Mouse (Mus musculus): ENCODE results near the gene Slc7a4. TPM values are rescaled to one million over a fixed set of nuclear protein-coding genes. Genes with fewer than 3 reads are reported as not detected.
"Not testable (repeated sequence)": the region's sequence is repeated elsewhere in the genome, so short reads cannot be mapped to it uniquely, and the experiment has no call there.

Gene Slc7a4
- under 1 TPM; 0.42 to 0.69 TPM for polyA plus RNA-seq (2017; shearing (Covaris generic))

DNA sequence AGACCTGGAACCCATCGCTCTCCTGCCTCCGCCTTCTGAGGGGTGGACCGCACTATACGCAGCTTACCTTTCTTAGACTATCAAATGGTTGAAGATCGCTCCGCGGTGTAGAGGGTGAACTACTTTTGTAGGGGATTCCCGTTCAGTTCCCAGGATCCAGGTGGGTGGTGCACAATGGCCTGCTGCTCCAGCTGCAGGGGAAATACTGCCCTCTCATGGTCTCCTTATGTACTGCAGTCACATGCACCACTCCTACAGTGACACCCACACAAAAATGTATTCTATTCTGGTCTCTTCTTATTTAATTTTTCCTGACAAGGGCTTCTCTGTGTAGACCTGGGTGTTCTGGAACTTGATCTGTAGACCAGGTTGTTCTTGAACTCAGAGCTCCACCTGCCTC lies at the start of gene Slc7a4:
Gene Slc7a4 (minus strand): TSS at position 151 of the 400 bp plus-strand sequence.
- ATAC-seq = no peak

DNA sequence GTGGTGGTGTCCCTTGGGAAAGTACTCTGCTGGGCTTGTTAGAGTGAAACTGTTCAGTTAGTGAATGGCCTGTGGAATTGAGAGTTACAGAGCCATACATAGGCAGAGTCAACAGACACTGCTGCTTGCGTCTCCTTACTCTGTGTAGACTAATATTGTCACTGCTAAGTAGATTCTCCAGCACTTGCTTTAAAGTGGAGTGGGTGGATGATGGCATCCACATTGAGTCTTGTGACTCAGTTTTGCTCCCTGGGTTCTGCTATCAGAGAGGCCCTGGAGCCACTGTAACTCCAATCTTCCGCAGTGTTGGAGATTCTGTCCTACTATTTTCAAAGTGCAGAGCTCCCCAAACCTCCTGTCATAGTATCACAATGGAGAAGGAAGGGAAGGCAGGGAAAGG lies 49.6 kb upstream of the Slc7a4 start:
- ATAC-seq = no peak

DNA sequence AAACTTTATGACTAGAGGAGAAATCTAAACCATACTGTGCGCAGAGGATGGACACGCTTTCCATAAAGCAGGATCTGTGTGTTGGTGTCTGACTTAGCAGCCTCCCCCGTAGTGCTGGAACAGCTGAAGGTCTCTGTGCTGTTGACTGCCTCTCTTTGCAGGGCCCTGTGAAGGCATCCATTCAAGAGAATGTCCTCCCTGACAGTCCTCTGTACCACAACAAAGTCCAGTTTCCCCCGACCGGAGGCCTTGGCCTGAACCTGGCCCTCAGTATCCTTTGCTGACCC lies 43.2 kb upstream of the Slc7a4 start:
- no peak for ATAC-seq

DNA sequence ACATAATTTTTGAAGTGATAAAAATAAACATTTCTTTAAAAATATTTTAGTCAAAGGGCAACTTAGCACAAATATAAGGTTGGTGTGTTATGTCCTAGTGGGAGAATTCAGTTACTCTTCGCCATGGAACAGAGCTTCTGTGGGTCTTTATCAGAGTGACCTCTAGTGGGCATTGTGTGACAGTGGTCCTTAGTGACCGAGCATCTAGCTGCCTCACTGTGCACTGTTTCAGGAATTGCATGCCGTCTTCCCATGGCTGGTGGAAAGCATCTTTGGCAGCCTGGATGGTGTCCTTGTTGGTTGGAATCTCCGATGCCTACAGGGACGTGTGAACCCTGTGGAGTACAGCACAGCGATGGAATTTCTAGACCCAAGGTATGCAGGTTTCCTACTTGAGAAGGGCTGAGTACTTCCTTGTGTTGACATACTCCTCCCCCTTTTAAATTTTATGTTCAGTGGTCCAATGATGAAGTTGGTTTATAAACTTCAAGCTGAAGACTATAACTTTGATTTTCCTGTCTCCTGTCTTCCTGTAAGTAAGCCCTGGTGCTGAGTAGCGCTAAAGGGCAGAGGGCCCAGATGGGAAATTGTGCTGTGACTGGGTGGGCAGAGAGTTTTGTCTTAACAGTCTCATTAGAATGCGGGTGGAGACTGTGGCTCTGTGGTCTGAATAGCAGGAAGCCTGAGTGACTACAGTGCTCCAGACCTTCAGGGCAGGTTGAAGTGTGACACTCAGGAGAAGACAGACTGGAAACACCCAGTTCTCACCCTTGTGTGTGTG lies 42.7 kb upstream of the Slc7a4 start:
- ATAC-seq = no peak

- no peak for ATAC-seq
These were observed 38.9 kb upstream of the Slc7a4 start for GRCm38 (mm10) chr16:17621936-17622335.

DNA sequence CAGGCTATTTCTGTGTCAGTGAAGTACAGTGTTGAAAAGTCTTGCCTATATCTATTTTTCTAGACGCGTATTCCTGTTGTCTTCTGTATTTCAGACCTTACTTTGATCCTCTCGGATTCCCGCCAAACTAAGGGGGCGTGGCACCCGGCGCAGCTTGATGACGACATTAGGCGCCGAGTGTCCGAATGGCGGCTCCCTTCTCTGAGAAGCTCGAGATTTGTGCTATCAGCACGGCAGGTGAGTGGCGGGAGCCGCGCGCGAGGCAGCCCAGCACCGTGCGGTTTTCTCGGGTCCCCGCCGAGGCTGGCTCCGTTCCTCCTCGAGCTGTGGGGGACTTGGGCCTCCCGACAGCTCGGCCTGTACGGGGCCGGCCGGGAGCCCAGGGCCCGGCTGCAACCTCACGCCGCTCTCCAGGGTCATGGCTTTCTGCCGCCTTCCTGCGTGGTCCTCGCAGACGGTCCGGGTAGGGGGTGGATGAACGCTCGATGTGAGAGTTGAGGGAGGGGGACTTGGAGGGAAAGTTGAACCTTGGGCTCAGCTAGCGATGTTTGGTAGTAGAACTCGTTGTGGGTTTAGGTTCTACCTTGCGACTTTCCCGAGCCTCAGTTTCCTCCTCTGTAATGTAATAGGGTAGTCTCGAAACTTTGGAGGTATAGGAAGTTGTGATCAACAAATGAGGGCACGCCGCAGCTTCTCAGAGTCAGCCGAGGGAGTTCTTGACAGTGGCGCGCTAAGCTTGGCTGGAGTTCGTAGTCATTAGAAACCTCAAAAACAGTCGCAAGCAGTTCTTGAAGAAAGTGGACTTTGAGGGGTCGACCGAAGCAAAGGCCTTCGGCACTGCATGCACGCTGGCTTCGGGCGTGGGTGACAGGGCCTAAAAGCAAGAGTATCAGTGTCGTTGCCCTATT lies 36.4 kb upstream of the Slc7a4 start, which contains the start of gene Smpd4:
Gene Smpd4 (plus strand): TSS at position 157 of the 908 bp plus-strand sequence.
- ATAC-seq = peak; percentile 77

GRCm38 (mm10) chr16:17617922-17618565 lies 35.0 kb upstream of the Slc7a4 start:
- peak; percentile 40 for ATAC-seq

- no peak for ATAC-seq
These were observed 33.2 kb upstream of the Slc7a4 start for GRCm38 (mm10) chr16:17616212-17616611.

DNA sequence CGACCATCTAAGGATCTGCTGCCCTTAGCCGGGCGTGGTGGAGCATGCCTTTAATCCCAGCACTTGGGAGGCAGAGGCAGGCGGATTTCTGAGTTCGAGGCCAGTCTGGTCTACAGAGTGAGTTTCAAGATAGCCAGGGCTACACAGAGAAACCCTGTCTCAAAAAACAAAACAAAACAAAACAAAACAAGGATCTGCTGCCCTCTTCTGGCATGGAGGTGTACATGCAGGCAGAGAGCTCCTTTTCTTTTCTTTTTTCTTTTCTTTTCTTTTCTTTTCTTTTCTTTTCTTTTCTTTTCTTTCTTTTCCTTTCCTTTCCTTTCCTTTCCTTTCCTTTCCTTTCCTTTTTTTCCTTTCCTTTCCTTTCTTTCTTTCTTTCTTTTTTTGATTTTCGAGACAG lies 31.7 kb upstream of the Slc7a4 start:
- not testable (repeated sequence) for ATAC-seq

DNA sequence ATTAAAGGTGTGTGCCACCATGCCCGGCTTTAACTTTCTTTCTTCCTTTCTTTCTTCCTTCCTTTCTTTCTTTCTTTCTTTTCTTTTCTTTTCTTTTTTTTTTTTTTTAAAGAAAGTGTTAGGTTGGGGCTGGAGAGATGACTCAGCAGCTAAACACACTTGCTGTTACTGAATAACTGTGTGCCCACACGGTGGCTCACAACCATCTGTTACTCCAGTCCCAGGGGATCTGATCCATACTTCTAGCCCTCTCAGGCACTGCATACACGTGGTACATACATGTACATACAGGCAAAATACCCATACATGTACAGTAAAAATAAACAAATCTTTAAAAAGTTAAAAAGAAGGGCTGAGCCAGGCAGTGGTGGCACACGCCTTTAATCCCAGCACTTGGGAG lies 28.4 kb upstream of the Slc7a4 start:
- no peak for ATAC-seq

DNA sequence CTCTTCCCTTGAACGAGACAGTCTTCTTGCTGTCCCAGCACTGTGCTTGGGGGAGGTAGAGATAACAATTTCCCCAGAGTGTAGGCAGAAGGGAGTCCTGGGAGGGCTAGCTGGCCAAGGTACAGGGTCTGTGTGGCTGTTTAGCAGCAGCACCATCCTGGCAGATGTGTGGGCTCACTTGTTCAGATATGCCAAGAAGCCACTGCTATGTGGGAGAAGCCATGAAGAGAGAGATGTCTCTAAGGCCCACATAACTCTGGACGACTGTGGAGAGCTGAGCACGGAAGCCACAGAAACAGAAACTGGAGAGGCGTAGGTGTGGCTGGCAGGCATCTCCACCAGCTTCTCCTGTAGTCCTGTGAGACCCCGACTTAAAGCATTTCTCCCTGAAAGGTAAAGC lies 22.7 kb upstream of the Slc7a4 start:
- no peak for ATAC-seq

DNA sequence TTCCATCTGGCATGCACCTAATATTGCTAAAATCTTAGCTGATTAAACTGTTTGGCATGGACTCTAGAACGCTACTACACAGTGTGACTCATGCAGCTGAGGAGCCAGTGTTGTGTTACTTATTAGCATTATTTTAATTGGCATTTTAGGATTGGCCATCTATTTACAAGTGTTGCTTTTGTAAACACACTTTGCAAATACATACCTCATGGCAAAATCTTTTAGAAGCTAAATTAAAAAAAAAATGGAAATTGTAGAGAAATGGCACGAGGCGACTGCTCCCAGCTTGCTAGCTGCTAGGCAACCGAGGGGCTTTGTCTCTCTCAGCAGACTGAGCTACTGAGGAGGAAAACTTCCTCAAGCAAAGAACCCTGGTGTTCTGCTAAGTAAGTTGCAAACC lies 21.9 kb upstream of the Slc7a4 start:
- no peak for ATAC-seq

- no peak for ATAC-seq
These were observed 18.0 kb upstream of the Slc7a4 start for GRCm38 (mm10) chr16:17600944-17601562.

GRCm38 (mm10) chr16:17590731-17591130 lies 7.7 kb upstream of the Slc7a4 start:
- ATAC-seq = no peak

- no peak for ATAC-seq
These were observed 1.5 kb upstream of the Slc7a4 start for GRCm38 (mm10) chr16:17584555-17584954.

- ATAC-seq = no peak
These were observed 6.2 kb downstream of the Slc7a4 start for GRCm38 (mm10) chr16:17576825-17577215.

DNA sequence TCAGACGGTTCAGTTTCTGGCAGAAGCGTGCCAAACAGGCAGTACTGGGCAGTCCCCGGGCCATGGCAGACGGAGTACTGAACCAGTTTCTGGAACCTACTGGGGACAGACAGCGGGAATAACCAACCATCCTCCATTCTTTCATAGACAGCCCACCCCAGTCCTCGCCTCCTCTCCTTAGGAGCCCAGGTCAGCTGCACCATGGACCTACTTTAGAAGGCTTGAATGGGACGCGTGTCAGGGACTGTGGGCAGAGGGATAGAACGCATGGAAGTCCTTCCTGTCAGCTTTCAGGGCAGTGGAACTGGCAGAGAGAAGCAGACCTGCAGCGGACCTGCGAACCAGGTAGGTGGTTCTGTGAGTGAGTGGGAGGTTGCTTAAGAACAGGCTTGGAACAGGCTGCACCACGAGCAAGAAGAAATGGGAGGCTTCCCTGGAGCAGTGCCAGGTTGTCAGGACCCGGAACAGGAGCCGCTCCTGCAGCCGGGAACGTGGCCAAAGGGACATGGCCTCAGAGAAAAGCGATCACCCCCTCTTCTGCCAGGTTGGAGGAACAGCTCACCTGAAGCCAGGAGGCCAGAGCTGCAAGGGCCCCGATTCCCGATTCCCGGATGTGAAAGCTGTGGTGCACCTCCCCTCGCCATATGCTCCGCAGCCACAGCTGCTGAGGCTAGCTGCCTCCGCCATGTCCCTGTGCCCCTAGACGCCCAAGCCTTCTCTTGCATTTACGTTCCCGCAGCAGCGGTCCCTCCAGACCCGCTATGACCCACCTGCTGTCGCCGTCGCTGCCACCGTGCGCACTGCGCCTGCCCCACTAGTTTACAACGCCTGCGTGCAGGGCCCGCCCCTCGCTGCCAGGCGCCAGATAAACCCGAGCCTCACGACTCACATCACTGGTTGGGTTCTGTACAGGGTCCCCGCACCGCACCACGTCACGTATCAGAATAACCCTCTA lies 6.9 kb downstream of the Slc7a4 start:
- no peak for ATAC-seq

GRCm38 (mm10) chr16:17566186-17566585 lies 16.8 kb downstream of the Slc7a4 start:
- ATAC-seq = no peak

GRCm38 (mm10) chr16:17564771-17565170 lies 18.2 kb downstream of the Slc7a4 start:
- no peak for ATAC-seq

GRCm38 (mm10) chr16:17564221-17564620 lies 18.8 kb downstream of the Slc7a4 start:
- no peak for ATAC-seq

- ATAC-seq = no peak
These were observed 19.4 kb downstream of the Slc7a4 start for GRCm38 (mm10) chr16:17563580-17563979.

GRCm38 (mm10) chr16:17561751-17562208 lies 21.2 kb downstream of the Slc7a4 start, which contains the start of gene P2rx6:
Gene P2rx6, plus strand, starts transcription at chr16:17561885.
- ATAC-seq = no peak
